Mouse (Mus musculus) testis, adult 2 months (tissue): ENCODE measurements around the gene Serpinh1. TPM values are rescaled to one million over a fixed set of nuclear protein-coding genes. Genes with fewer than 3 reads are reported as not detected.

Experiments
- H3K27ac ChIP-seq: fragments of 200-500 bp; 2 replicates; pipeline ENCODE4 v1.5.1; 2012; ENCODE audit warnings: low read depth, low read length; ENCODE audit not compliant: control insufficient read depth, insufficient read depth
- H3K27me3 ChIP-seq: fragments of 200-500 bp; 2 replicates; pipeline ENCODE4 v1.6.1; 2012; ENCODE audit warnings: mild to moderate bottlenecking, low read length, moderate library complexity; ENCODE audit not compliant: control insufficient read depth, insufficient read depth
- H3K36me3 ChIP-seq: fragments of 200-500 bp; 2 replicates; pipeline ENCODE4 v1.6.1; 2012; ENCODE audit warnings: mild to moderate bottlenecking, low read length; ENCODE audit not compliant: control insufficient read depth, insufficient read depth
- H3K4me1 ChIP-seq: fragments of 200-500 bp; 2 replicates; pipeline ENCODE4 v1.6.1; 2012; ENCODE audit warnings: low read length; ENCODE audit not compliant: control insufficient read depth, insufficient read depth
- H3K4me3 ChIP-seq: fragments of 200-500 bp; 2 replicates; pipeline ENCODE4 v1.5.1; 2012; ENCODE audit warnings: low read depth, mild to moderate bottlenecking, low read length, moderate library complexity, mixed read lengths; ENCODE audit not compliant: control insufficient read depth
- CTCF ChIP-seq: fragments of 200-500 bp; IDR thresholded peaks from 2 replicates; pipeline ENCODE4 v1.5.1; 2012; ENCODE audit warnings: low read depth, mild to moderate bottlenecking, inconsistent platforms, low read length, moderate library complexity; ENCODE audit not compliant: control insufficient read depth, insufficient read depth, insufficient replicate concordance
- POLR2A ChIP-seq: fragments of 200-500 bp; IDR thresholded peaks from 2 replicates; pipeline ENCODE4 v1.6.1; 2012; ENCODE audit warnings: low read depth, mild to moderate bottlenecking, inconsistent platforms, low read length, moderate library complexity; ENCODE audit not compliant: control insufficient read depth
- polyA plus RNA-seq: library from polyadenylated mRNA; depleted of rRNA; stranded (reverse); fragments of >200 nt; gene quantifications from 2 replicates; pipeline ENCODE4 v1.2.3, GENCODE M21; 2012

The Serpinh1 gene
- polyA plus RNA-seq, 1 experiment: 17.8 TPM

DNA sequence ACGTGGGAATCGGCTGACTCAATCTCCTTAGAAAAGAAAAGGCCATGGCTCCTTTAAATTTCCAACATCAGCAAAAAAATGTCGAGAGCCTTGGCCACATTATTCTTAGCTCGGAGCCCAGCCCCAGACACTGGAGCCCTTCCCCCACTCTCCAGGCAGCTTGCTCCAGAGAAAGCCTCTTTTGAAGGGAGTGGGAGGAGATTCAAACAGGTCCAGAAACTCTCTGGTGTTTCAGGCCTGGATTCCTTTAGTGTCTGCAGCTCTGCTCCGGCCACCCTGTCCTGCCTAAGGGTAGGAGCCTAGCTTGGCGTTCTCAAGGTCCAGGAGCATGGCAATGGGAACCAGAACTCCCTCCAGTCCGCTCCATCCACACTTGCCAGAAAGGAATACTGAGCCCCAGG, 2.7 kb upstream of the Serpinh1 start:
- H3K27ac ChIP-seq: peak overlapping the region; percentile 14
- TF ChIP-seq POLR2A (no peak; the same call in 1 of the 2 replicates), CTCF (no peak)
- no peaks in the 10 kb centered on the region; the same call in 1 of the 2 replicates for H3K27me3 ChIP-seq
- peaks cover 17% of the 10 kb centered on the region for H3K4me1 ChIP-seq
- no peak overlapping the region for H3K4me3 ChIP-seq
- no peaks in the 10 kb centered on the region for H3K36me3 ChIP-seq

DNA sequence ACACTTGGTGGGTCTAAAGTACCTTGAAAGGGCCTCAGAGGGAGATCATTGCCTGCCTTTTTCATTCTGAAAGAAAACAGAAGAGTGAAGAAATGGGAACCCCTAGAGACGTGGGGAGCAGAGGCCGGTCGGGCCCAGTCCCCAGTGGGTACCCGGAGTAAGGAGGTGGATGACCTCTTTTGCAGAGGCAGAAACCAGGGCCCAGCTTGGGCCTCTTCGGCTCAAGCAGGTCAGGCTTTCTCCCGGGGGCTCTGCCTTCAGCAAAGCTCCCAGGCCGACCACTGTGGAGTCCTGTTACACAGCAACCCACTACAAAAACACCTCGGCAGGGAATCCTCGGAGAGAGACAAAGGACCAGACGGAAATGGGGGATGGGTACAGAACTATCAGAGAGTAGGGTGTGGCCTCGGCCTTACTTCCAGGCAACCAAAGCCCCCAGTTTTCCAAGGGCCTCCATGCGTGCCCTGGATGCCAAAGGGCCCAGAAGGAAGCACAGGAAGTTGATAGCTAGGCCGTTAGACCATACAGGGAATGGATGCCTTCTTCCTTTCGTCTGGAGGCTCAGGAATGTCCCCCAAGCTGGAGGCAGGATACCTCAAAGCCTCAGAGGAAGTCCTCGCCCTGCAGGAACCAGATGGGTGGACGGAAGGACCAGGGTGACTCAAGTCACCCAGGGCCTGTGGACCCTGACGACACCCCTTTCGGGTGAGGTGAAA, 1.1 kb downstream of the Serpinh1 start:
- TF ChIP-seq POLR2A: no peak
- no peak for TF ChIP-seq CTCF
- peaks cover 17% of the 10 kb centered on the region for H3K4me1 ChIP-seq

DNA sequence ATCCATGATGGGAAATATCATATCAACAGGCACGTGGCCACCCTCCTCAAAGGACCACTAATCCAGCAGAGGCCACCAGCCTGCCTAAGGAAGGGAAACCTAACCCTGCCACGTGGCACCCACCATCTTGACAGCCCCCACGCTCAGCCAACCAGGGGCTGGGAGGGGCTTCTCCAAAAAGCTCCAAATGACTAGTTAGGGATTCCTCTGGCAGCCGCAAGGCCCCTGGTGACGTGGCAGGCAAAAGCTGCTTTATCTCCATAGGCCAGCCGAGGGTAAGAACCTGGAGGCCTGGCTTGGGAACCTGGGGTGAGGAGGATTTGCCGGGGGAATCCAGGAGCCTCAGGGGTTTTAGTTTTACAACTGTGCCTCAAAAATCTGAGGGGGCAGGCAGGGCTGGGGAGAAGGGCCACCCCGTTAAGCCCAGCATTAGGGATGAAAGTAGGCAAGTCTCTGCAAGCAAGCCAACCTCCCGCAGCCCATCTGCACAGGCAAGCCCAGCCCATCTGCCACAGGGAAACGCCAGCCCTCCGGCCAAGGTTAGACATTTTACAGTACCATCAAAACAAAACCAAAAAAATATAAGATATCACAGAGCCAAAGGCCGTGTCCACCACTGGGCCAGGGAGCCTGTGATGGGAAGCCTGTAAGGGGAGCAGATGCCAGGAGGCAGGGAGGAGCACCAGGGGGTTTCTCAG, 1.8 kb downstream of the Serpinh1 start:
- peaks cover 13% of the 10 kb centered on the region for H3K4me1 ChIP-seq
- no peaks in the 10 kb centered on the region for H3K36me3 ChIP-seq
- peak overlapping the region; percentile 85 for H3K4me3 ChIP-seq
- H3K27me3 ChIP-seq: no peaks in the 10 kb centered on the region; the same call in 1 of the 2 replicates
- no peak overlapping the region for H3K27ac ChIP-seq
- TF ChIP-seq CTCF: no peak
- TF ChIP-seq POLR2A: no peak

More for the DNA sequence above, 1.1 kb downstream of the Serpinh1 start:
- H3K4me3 ChIP-seq: peak overlapping the region; percentile 85
- H3K27ac ChIP-seq: peak overlapping the region; percentile 60
- H3K27me3 ChIP-seq: no peaks in the 10 kb centered on the region; the same call in 1 of the 2 replicates
- no peaks in the 10 kb centered on the region for H3K36me3 ChIP-seq

DNA sequence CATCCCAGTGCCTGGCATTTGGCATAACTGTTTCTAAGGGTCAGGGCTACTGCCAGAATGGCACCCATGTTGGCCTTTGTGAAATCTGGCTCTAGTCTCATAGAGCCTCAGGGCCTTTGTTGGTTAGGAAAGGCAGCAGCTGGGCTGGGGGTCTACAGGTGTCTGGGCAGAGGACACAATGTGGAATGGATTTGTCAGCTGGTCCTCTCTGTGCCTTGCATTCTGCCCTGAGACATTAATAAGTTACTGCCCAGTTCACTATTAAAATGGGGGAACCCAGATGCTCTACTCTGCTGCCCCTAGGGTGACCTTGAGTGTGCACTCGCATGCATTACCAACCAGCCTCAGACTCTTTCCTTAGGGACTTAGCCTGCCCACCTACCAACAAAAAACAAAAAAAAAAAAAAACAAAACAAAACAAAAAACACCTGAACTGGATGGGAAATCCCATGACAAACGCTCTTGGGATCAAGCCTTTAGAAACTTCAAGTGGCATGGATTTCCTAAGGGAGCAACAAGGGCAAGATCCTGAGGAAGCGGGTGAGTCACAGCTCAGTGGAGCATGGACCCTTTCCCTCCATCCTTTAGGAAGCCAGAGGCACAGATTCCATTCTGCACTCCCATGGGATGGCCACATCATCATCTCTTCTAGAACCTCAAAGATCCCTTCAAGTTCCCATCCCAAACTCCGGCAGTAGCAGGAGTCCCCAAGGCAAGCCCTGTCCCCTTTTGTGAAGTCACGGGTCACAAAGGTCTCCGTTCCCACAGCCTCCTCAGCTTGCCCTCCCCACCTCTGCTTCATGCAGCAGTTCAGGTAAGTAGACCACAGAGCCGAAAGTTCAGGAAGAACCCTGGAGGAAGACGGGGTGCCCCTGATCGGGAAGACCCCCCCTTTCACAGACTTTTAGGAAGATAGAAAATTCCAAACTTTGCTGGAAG, 3.0 kb downstream of the Serpinh1 start:
- no peak for TF ChIP-seq CTCF
- TF ChIP-seq POLR2A: no peak
- Histone ChIP-seq H3K4me1 (peaks cover 17% of the 10 kb centered on the region), H3K4me3 (peak overlapping the region; percentile 45), H3K27ac (no peak overlapping the region), H3K27me3 (no peaks in the 10 kb centered on the region; the same call in 1 of the 2 replicates), H3K36me3 (no peaks in the 10 kb centered on the region)

DNA sequence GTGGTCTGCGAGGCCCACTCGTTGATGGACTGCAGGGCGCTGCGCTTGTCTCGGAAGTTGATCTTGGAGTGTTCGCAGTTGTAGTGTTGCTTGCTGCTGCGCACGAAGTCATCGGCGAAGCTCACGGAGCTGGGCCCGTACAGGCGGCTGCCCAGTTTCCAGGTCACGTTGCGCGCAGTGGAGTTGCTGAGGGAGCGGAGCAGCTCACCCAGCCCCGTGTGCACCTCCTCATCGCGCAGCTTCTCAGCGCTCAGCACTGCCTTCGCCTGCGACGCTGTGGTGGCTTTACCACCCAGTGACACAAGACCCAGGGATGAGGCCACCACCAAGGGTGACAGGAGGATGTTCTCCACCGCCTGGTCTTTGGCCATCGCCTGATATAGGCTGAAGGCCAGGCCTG, 4.2 kb downstream of the Serpinh1 start:
- Histone ChIP-seq H3K36me3 (no peaks in the 10 kb centered on the region), H3K27ac (no peak overlapping the region), H3K4me3 (peak overlapping the region; percentile 61), H3K27me3 (no peaks in the 10 kb centered on the region; the same call in 1 of the 2 replicates), H3K4me1 (peaks cover 17% of the 10 kb centered on the region)
- TF ChIP-seq POLR2A (no peak), CTCF (no peak)

GRCm38 (mm10) chr7:99347268-99347667, 5.8 kb downstream of the Serpinh1 start:
- Histone ChIP-seq H3K4me1 (peaks cover 9% of the 10 kb centered on the region), H3K27me3 (no peaks in the 10 kb centered on the region), H3K27ac (no peak overlapping the region), H3K4me3 (no peak overlapping the region), H3K36me3 (no peaks in the 10 kb centered on the region)
- TF ChIP-seq CTCF (no peak), POLR2A (no peak)

GRCm38 (mm10) chr7:99343577-99343976, 9.5 kb downstream of the Serpinh1 start:
- TF ChIP-seq CTCF (no peak), POLR2A (no peak)
- Histone ChIP-seq H3K36me3 (no peaks in the 10 kb centered on the region), H3K27ac (no peak overlapping the region)

More at GRCm38 (mm10) chr7:99343577-99343976, 9.5 kb downstream of the Serpinh1 start:
- peaks cover 4% of the 10 kb centered on the region for H3K4me1 ChIP-seq
- no peaks in the 10 kb centered on the region for H3K27me3 ChIP-seq
- H3K4me3 ChIP-seq: no peak overlapping the region
